24 mouse cellular contexts compared by ENCODE assay signal in the genomic region with DNA sequence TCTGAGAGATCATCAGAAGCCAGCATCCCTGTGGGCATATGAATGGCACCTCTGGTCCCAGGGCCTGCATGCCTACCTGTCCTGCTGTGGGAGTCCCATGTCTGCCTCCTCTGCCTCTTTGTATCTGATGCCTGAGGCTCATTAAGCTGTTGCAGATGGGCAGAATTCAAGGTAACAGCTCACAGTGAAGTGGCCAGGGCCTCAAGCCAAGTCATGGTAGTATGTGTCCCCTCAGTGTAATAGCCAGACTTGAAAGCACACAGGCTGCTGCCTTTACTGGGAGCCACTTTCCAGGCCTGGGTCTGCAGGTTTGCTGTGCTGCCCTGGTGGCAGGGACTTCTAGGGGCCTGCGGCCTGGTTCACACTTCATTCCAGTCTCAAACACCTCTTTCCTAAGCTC.
"Had no signal": no experiment of that assay in that cellular context is flagged by ENCODE, and none has a peak within 500 bp of the region (broad histone marks: within the 10 kb centered on the region; RNA-seq: fewer than 3 reads in every experiment).

No protein-coding gene starts in this region.

- H3K4me3 ChIP-seq: heart, adult 2 months; heart, embryonic 13.5 days; heart, embryonic 15.5 days; hindbrain, embryonic 13.5 days; hindbrain, embryonic 15.5 days; kidney, embryonic 15.5 days; limb, embryonic 13.5 days; limb, embryonic 15.5 days had no signal

- H3K9me3 ChIP-seq: heart, embryonic 13.5 days; heart, embryonic 15.5 days; hindbrain, embryonic 13.5 days; hindbrain, embryonic 15.5 days; kidney, embryonic 15.5 days; limb, embryonic 15.5 days had no signal

- DNase-seq: gastrocnemius, postnatal 14 days; gastrocnemius, postnatal 36 days; heart, adult 11 months; heart, adult 2 months; heart, postnatal 14 days; heart, postnatal 36 days; kidney, adult 11 months; kidney, adult 2 months; kidney, adult 9 months; kidney, postnatal 14 days; kidney, postnatal 36 days; layer of hippocampus, adult 9-11 months; layer of hippocampus, postnatal 36 days had no signal

- H3K9ac ChIP-seq: heart, embryonic 13.5 days; heart, embryonic 15.5 days; hindbrain, embryonic 13.5 days; hindbrain, embryonic 15.5 days; kidney, embryonic 15.5 days; limb, embryonic 13.5 days; limb, embryonic 15.5 days; liver, embryonic 14.5 days had no signal

- H3K4me1 ChIP-seq: heart, embryonic 15.5 days; hindbrain, embryonic 13.5 days; hindbrain, embryonic 15.5 days; kidney, embryonic 15.5 days; limb, embryonic 13.5 days; limb, embryonic 15.5 days had no signal

- H3K27ac ChIP-seq: heart, adult 2 months; heart, embryonic 13.5 days; heart, embryonic 15.5 days; hindbrain, embryonic 13.5 days; hindbrain, embryonic 15.5 days; hindbrain, postnatal 0 days; kidney, embryonic 15.5 days; kidney, postnatal 0 days; limb, embryonic 13.5 days; limb, embryonic 15.5 days; liver, embryonic 14.5 days had no signal

- H3K4me2 ChIP-seq: heart, embryonic 11.5 days; heart, embryonic 13.5 days; heart, embryonic 15.5 days; hindbrain, embryonic 13.5 days; hindbrain, embryonic 15.5 days; kidney, embryonic 15.5 days; limb, embryonic 13.5 days; limb, embryonic 15.5 days had no signal

- H3K27me3 ChIP-seq: heart, embryonic 13.5 days; heart, embryonic 15.5 days; hindbrain, embryonic 13.5 days; hindbrain, embryonic 15.5 days; kidney, embryonic 15.5 days; limb, embryonic 13.5 days; limb, embryonic 15.5 days had no signal

- ATAC-seq: hindbrain, postnatal 0 days had no signal
